Mouse (Mus musculus): ENCODE measurements at regions not wholly inside any gene's neighbourhood (a gene's known extent, or its start where the extent isn't known, plus 50 kb on each side); places are given as distances from the start of the nearest gene placed in this dataset.

DNA sequence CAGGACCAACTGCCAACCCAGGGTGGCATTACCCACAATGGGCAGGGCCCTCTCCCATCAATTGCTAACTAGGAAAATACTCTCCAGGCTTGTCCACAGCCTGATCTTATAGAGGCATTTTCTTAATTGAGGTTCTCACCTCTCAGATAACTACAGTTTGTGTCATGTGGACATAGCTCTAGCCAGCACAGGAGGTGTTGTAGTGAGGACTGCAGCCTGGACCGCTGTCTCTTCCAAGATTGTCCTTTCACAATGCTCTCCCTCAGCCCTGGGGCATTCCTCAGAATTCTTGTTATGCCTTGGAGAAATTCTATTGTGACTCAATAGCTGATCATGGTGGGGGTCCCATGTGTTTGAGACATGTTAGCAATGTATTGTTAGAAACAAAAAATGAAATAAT lies 196.1 kb downstream of the Ktn1 start:
- no peak for TF ChIP-seq POLR2A (IDR thresholded peaks at IDR 0.05; ENCODE audit: borderline replicate concordance, control insufficient read depth, low read depth, low read length)
- TF ChIP-seq CTCF (IDR thresholded peaks at IDR 0.05; ENCODE audit: control insufficient read depth, insufficient read depth, low read length) = no peak

All from bone marrow, adult 2 months (tissue).